Comparison of ENCODE assay signal across 11 mouse cellular contexts in the genomic region with DNA sequence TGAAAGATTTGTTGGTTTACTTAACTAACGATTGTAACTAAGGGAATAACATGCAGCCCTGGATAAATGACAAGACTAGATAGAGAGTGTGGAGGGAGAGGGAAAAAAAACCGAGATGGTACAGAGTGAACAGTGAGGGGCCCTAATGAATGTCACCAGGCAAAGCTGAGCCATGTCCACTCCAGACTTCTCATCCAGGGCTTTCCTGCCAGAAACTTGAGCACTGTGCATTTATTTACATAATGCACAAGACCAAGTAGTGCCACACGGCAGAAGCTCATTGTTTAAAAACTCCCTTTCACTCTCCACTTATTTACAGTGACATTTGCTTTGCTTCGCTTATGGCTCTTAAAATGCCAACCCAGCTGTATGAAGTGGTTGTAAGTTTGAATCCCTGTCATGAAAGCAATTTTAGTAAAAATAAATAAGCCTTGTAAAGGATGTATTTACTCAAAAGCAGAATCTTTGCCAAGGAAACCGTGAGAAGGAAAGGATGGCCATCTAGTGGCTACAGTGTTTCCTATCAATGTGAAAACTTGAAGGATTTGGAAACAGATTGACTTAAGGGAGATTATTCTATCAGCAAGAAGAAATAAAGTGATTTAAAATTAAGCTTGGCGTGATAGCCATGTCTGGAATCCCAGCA. TPM values are rescaled to one million over a fixed set of nuclear protein-coding genes. Genes with fewer than 3 reads are reported as not detected.
DNase-seq lines count a peak whose midpoint lies in the region; ATAC-seq and TF ChIP-seq lines count a peak whose summit lies in the region.
"Had no signal": no experiment of that assay in that cellular context is flagged by ENCODE, and none has a peak within 500 bp of the region (broad histone marks: within the 10 kb centered on the region; RNA-seq: fewer than 3 reads in every experiment).

No protein-coding gene starts in this region.

- no peak overlapping the region for H3K4me2 ChIP-seq in forebrain, embryonic 14.5 days (ENCODE audit: low read length)
- H3K4me2 ChIP-seq in limb, embryonic 14.5 days (replicated peaks; ENCODE audit: low read depth, low read length, severe bottlenecking) = no peak overlapping the region
- no peak overlapping the region for H3K4me2 ChIP-seq in intestine, postnatal 0 days (replicated peaks; ENCODE audit: low read depth)

- peak; percentile 60 for TF ChIP-seq CTCF in intestine, postnatal 0 days (IDR thresholded peaks at IDR 0.05; ENCODE audit: low read depth)

- H3K27me3 ChIP-seq in forebrain, embryonic 14.5 days (replicated peaks; ENCODE audit: control insufficient read depth, insufficient read depth, low read length) = no peaks in the 10 kb centered on the region
- H3K27me3 ChIP-seq in forebrain, embryonic 10.5 days (ENCODE audit: poor library complexity, severe bottlenecking) = no peaks in the 10 kb centered on the region
- no peaks in the 10 kb centered on the region for H3K27me3 ChIP-seq in limb, embryonic 14.5 days (ENCODE audit: control insufficient read depth, insufficient read depth, low read length)
- no peaks in the 10 kb centered on the region for H3K27me3 ChIP-seq in limb, embryonic 10.5 days (ENCODE audit: low read depth, poor library complexity, severe bottlenecking)
- H3K27me3 ChIP-seq in intestine, postnatal 0 days (replicated peaks; ENCODE audit: control insufficient read depth, insufficient read depth, low read length) = no peaks in the 10 kb centered on the region

- H3K27ac ChIP-seq in forebrain, embryonic 14.5 days (ENCODE audit: low read depth, low read length) = no peak overlapping the region
- H3K27ac ChIP-seq in forebrain, embryonic 10.5 days = no peak overlapping the region
- H3K27ac ChIP-seq in limb, embryonic 14.5 days (replicated peaks; ENCODE audit: low read depth, low read length) = no peak overlapping the region
- no peak overlapping the region for H3K27ac ChIP-seq in limb, embryonic 10.5 days
- H3K27ac ChIP-seq in intestine, postnatal 0 days (ENCODE audit: low read depth, low read length) = no peak overlapping the region

- no peak overlapping the region for H3K9ac ChIP-seq in forebrain, embryonic 14.5 days (ENCODE audit: low read length)
- no peak overlapping the region for H3K9ac ChIP-seq in limb, embryonic 14.5 days (ENCODE audit: low read depth, low read length, severe bottlenecking)
- no peak overlapping the region for H3K9ac ChIP-seq in intestine, postnatal 0 days (ENCODE audit: low read depth, low read length)

- H3K36me3 ChIP-seq in forebrain, embryonic 14.5 days (ENCODE audit: control insufficient read depth, insufficient read depth, low read length) = no peaks in the 10 kb centered on the region
- no peaks in the 10 kb centered on the region for H3K36me3 ChIP-seq in forebrain, embryonic 10.5 days (replicated peaks)
- no peaks in the 10 kb centered on the region for H3K36me3 ChIP-seq in limb, embryonic 14.5 days (ENCODE audit: control insufficient read depth, insufficient read depth, low read length)
- no peaks in the 10 kb centered on the region for H3K36me3 ChIP-seq in limb, embryonic 10.5 days
- no peaks in the 10 kb centered on the region for H3K36me3 ChIP-seq in intestine, postnatal 0 days (ENCODE audit: control insufficient read depth, insufficient read depth)

- 44% methylated on average over 6 of the region's 6 CpGs for WGBS in forebrain, embryonic 14.5 days
- 70% methylated on average over 6 of the region's 6 CpGs for WGBS in forebrain, embryonic 10.5 days
- 41% methylated on average over 6 of the region's 6 CpGs for WGBS in limb, embryonic 14.5 days
- WGBS in limb, embryonic 10.5 days = 71% methylated on average over 6 of the region's 6 CpGs
- 34% methylated on average over 6 of the region's 6 CpGs for WGBS in intestine, postnatal 0 days

- DNase-seq in forebrain, embryonic 14.5 days (ENCODE audit: low spot score) = peak; percentile 81
- no peak for DNase-seq in forebrain, embryonic 10.5 days (ENCODE audit: extremely low spot score, low spot score)
- DNase-seq in limb, embryonic 14.5 days (ENCODE audit: low spot score) = peak; percentile 58
- no peak for DNase-seq in limb, embryonic 10.5 days (ENCODE audit: low spot score)
- peak; percentile 81 for DNase-seq in NIH3T3 (ENCODE audit: low read depth)
- DNase-seq in spleen, postnatal 36 days (ENCODE audit: low spot score in 2 of 2) = no peak
- DNase-seq: adrenal gland, adult 2 months; cerebellum, adult 9-11 months; thymus, postnatal 25 days had no signal

- ATAC-seq in forebrain, embryonic 14.5 days = peak; percentile 75
- no peak for ATAC-seq in limb, embryonic 14.5 days (ENCODE audit: low FRiP score, low read depth)
- no peak for ATAC-seq in intestine, postnatal 0 days
- no peak for ATAC-seq in erythroblast, adult 5-6 weeks (replicated peaks; ENCODE audit: low FRiP score, poor library complexity, severe bottlenecking)

- no peak for TF ChIP-seq POLR2A in limb, embryonic 14.5 days (IDR thresholded peaks at IDR 0.05; ENCODE audit: borderline replicate concordance, extremely low read depth, insufficient read depth, insufficient read length)

- H3K4me1 ChIP-seq in forebrain, embryonic 14.5 days (ENCODE audit: control insufficient read depth, insufficient read depth, low read length) = no peaks in the 10 kb centered on the region
- no peaks in the 10 kb centered on the region for H3K4me1 ChIP-seq in forebrain, embryonic 10.5 days
- no peaks in the 10 kb centered on the region for H3K4me1 ChIP-seq in limb, embryonic 14.5 days (ENCODE audit: control insufficient read depth, insufficient read depth, low read length)
- peaks cover 14% of the 10 kb centered on the region; the same call in 1 of the 2 replicates for H3K4me1 ChIP-seq in limb, embryonic 10.5 days
- no peaks in the 10 kb centered on the region for H3K4me1 ChIP-seq in intestine, postnatal 0 days (replicated peaks; ENCODE audit: control insufficient read depth, insufficient read depth, low read length)

- no peaks in the 10 kb centered on the region for H3K9me3 ChIP-seq in forebrain, embryonic 14.5 days (replicated peaks; ENCODE audit: control insufficient read depth, low read length)
- no peaks in the 10 kb centered on the region for H3K9me3 ChIP-seq in forebrain, embryonic 10.5 days
- H3K9me3 ChIP-seq in limb, embryonic 14.5 days (ENCODE audit: control insufficient read depth, low read length) = no peaks in the 10 kb centered on the region
- H3K9me3 ChIP-seq in limb, embryonic 10.5 days (replicated peaks) = no peaks in the 10 kb centered on the region
- no peaks in the 10 kb centered on the region for H3K9me3 ChIP-seq in intestine, postnatal 0 days (ENCODE audit: control insufficient read depth)

- no peak overlapping the region for H3K4me3 ChIP-seq in forebrain, embryonic 14.5 days (ENCODE audit: low read depth, low read length)
- no peak overlapping the region for H3K4me3 ChIP-seq in forebrain, embryonic 10.5 days
- H3K4me3 ChIP-seq in limb, embryonic 14.5 days (replicated peaks; ENCODE audit: low read length) = no peak overlapping the region
- H3K4me3 ChIP-seq in limb, embryonic 10.5 days = no peak overlapping the region
- no peak overlapping the region for H3K4me3 ChIP-seq in intestine, postnatal 0 days (ENCODE audit: low read depth, low read length)

RNA-seq across cellular contexts. Expression of a gene that starts 12.5 kb away (rescaled TPM):
- polyA plus RNA-seq in forebrain, embryonic 14.5 days (2014; fragmentation: Nextera tagmentation; extraction: Ambion mirVana) = 62.0 and 63.6 TPM in 2 replicates
- polyA plus RNA-seq in forebrain, embryonic 10.5 days (2016; fragmentation: Nextera tagmentation; extraction: Ambion mirVana) = 120 and 121 TPM in 2 replicates
- polyA plus RNA-seq in limb, embryonic 14.5 days (2012; rRNA removed) = 89.2 and 90.7 TPM in 2 replicates
- polyA plus RNA-seq in limb, embryonic 14.5 days (2014; fragmentation: Nextera tagmentation; extraction: Ambion mirVana) = 88.9 and 106 TPM in 2 replicates
- polyA plus RNA-seq in limb, embryonic 10.5 days (2016; fragmentation: Nextera tagmentation; extraction: Ambion mirVana) = 129 and 148 TPM in 2 replicates
- polyA plus RNA-seq in intestine, postnatal 0 days (2015; fragmentation: Nextera tagmentation; extraction: Ambion mirVana) = 20.4 and 20.9 TPM in 2 replicates
- total RNA-seq in erythroblast, adult 5-6 weeks (2015; ENCODE audit: low replicate concordance) = 58.9 and 59.4 TPM in 2 replicates
- 76.5 and 93.1 TPM in 2 replicates for total RNA-seq in erythroblast, adult 5-6 weeks (2017; ENCODE audit: low replicate concordance)

Comparison
In these comparisons a context has a peak if more than half of its experiments do, and no peak if none do; other contexts are left out.
1. DNase-seq: peak in forebrain, embryonic 14.5 days (single experiment), limb, embryonic 14.5 days (single experiment) and NIH3T3 (single experiment); none in forebrain, embryonic 10.5 days (single experiment), limb, embryonic 10.5 days (single experiment) and spleen, postnatal 36 days (0 of 2).